Mouse (Mus musculus) thymus, postnatal 14 days (tissue): ENCODE results near the gene Dusp1.
A peak's percentile ranks its signal among the peaks of the same experiment; 100 is the strongest.

Source experiments
- DNase-seq: peaks from one replicate; pipeline ENCODE4 v3.0.0; 2021

The Dusp1 gene

GRCm38 (mm10) chr17:26561651-26562181 is at the start of gene Dusp1:
Gene Dusp1 (minus strand): TSS chr17:26562128.
- DNase-seq, result no peak

- no peak for DNase-seq
These were observed 49.4 kb upstream of the Dusp1 start for GRCm38 (mm10) chr17:26611328-26611727.

DNA sequence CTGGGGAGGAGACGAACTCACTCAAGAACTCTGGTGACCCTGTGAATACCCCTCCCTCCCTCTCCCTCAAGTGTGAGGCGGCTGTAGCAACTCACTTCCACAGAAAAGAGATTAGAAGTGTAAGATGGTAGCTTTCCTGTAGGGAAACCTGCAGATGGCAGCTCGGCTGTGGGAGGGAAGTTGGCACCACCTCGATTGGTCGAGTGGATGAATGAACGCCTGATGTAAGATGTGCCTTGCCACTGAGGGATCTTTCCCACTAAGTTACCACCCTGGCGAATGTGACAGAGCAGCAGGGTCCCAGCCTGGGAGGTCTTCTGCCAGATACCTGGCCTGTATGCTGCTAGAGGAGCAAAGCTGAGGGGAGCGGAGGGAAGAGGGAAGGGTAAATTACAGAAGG is 47.9 kb upstream of the Dusp1 start:
- DNase-seq, result no peak

- DNase-seq, result no peak
These were observed 46.9 kb upstream of the Dusp1 start for GRCm38 (mm10) chr17:26608877-26609276.

GRCm38 (mm10) chr17:26608348-26608747 is 46.4 kb upstream of the Dusp1 start:
- no peak for DNase-seq

GRCm38 (mm10) chr17:26606516-26606915 is 44.6 kb upstream of the Dusp1 start:
- no peak for DNase-seq

GRCm38 (mm10) chr17:26605636-26606035 is 43.7 kb upstream of the Dusp1 start:
- DNase-seq, result no peak

- DNase-seq, result no peak
These were observed 41.4 kb upstream of the Dusp1 start for GRCm38 (mm10) chr17:26603311-26603710.

GRCm38 (mm10) chr17:26602371-26602885 is 40.5 kb upstream of the Dusp1 start:
- DNase-seq, result no peak

DNA sequence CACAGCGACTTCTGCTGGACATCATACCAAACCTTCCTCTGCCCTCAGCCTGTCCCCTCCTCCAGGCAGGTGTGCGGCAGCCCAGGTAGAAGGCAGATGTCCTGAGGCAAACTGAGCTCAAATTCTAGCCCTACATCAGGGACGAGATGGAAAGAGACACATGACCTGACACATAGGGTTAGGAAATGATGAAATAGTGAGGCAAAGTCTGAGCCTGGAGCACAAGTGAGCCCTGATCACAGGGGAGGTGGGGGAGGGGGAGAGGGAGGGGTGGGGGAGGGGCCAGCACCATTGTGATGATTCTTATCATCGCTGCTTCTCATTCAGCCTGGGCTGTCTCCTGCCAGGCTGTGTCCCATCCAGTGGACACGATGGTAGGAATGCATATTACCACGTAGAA is 40.0 kb upstream of the Dusp1 start:
- no peak for DNase-seq

- DNase-seq, result no peak
These were observed 39.6 kb upstream of the Dusp1 start for GRCm38 (mm10) chr17:26601514-26601913.

DNA sequence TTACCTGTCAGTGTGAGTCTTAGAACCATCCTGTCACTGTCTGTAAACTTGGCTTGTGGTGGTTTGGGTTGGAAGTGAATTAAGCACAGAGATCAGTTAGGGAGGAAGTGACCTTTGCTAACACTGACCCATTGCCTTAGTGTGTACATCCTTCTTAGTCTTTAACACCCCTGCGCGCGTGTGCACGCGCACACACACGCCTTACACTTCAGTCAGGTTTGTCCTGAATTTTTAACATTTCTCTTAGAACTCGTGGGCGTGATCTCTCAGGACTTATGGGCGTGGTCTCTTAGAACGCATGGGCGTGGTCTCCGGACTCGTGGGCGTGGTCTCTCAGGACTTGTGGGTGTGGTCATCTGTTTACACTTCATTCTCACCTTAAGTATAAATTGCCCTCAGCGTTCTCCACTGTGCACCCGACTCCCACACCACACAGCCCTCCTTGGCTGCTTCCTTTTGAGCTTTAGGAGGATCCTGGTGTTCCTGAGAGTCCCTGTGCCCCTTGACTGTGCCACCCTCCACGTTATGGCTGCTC is 39.1 kb upstream of the Dusp1 start:
- DNase-seq, result no peak

DNA sequence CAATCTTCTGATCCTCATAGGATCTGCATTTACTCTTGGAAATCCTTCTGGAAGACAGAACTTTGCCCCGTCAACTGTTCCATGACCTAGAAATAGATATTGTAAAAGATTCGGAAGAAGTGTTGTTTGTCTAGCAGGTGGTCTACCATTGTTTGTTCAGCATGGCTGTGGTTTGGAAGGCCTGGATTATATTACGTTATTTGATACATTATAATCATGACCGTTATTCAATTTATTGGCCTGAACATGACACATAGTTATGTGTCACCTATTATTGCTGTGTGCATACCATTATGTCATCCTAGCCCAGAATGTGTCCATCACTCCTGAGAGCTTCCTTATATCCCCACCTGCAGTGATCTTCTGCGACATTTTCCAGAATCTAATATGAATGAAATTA is 36.9 kb upstream of the Dusp1 start:
- DNase-seq, result no peak

DNA sequence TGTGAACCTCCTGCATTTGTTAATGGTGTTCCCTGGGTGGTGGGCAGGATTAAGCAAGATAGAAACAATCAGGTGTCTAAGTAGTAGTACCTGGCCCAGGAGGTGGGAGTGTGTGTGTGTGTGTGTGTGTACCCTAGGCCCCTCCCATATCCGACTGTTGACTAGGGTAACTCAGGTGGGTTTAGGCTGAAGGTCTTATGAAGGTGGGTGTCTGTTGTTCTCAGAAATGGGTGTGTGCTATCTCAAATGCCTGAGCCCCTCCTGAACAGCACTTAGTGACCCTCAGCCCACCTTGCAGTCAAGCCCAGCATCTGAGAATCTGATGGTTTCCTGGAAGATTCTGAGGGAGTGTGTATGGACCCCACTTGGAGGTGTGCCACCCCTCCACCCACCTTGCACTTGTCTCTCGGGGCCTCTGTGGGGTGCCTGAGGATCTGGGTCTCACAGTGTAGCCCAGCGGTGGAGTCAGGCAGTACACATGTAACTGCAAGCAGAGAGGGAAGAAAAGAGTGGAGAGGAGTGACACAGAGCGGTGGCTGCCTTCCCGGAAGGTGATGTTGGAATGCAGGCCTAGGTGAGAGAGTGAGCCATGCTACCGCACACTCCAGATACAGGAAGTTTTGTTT is 35.0 kb upstream of the Dusp1 start:
- DNase-seq, result peak; percentile 20

DNA sequence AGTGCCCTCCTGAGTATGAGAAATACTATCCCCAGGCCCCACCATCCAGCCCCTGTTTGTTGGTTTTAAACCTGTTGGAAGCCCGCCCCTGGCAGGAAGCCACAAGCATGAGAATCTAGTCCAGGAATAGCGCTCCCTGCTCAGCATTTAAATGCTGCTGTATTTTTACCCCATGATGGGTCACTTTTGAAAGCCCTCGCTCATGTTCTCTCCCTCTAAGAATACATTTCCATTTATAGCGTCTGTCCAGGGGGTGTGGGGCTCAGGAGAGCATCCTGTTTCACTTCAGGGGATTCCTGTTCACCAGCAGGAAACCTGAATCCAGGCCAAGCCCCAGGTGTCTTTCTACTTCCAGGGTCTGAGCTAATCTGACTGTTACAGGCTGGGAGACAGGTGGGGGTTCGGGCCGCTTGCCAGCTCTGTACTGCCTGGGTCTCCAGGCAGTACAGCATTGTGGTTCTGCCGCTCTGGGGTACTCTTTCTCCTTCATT is 34.3 kb upstream of the Dusp1 start:
- no peak for DNase-seq

GRCm38 (mm10) chr17:26595448-26596167 is 33.7 kb upstream of the Dusp1 start:
- DNase-seq, result no peak

GRCm38 (mm10) chr17:26594958-26595357 is 33.0 kb upstream of the Dusp1 start:
- DNase-seq, result no peak

- peak; percentile 51 for DNase-seq
These were observed 32.2 kb upstream of the Dusp1 start for GRCm38 (mm10) chr17:26594171-26594570.

DNA sequence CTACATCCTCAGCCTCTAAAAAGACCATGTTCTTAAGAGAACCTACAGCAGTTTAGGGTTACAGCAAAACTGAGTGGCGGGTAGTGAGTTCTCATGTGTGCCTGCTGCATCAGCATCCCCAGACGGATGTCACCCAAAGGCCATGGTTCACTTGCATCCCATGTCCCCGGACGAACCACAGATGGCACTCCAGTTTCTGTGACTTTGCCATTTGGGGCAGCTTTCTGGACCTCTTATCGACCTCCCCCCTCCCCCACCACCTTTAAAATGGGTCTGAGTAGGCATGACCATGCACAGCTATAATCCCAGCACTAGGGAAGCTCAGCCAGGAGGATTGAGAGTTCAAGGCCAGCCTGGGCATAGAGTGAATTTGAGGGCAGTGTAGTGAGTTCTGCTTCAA is 31.3 kb upstream of the Dusp1 start:
- no peak for DNase-seq

GRCm38 (mm10) chr17:26592510-26592909 is 30.6 kb upstream of the Dusp1 start:
- DNase-seq, result no peak

DNA sequence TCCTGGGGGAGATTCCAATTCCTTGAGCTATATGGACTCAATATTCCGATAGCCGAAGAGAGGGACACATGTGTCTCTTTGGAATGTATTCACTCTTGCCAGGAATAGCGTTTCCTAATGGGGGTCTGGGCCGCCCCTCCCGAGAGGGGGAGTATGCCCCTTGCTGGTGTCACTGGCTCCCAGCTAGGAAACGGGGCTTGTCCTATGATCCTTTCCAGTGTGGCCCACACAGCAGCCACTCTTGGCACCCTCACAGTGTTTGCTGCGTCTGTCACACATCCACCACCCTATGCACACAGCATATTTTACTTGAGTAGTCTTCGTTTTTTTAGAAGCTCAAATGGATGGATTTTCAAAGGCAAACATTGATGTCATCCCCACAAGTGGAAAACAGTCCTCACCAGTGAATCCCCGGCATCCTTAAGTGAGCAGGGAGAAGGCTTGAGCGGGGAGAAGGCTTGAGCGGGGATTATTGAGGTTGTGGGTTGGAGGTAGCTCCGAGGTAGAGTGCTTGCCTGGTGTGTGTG is 26.1 kb upstream of the Dusp1 start:
- no peak for DNase-seq

DNA sequence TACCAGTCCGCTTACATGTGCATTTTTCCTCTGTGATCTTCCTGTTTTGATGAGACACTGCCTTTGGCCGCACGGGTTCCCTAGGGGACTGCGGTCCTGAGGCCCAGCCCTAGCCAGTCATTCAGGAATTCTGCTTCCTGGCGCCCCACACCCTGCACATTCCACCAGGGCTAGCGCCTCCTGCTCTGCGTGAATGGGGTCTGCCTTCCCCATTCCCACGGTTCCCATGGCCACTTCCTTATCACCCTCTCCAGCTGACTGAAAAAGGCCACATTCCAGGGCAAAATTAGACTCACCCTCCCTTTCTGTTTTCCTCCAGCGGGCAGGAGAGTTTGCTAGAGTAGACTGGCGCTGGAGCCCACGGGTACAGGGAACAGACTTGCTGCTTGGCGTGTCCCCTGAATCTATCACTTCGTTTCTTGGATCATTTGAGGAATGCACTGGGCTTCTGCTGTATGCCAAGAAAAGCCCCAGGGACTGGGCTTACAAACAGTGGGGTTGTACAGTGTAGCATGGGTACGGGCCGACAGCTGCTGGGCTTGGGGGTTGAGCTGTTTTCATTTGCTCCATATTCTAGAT is 22.7 kb upstream of the Dusp1 start:
- no peak for DNase-seq

- no peak for DNase-seq
These were observed 22.1 kb upstream of the Dusp1 start for GRCm38 (mm10) chr17:26584063-26584462.
